Mouse (Mus musculus): ENCODE results near the gene Rtcb.

The Rtcb gene

DNA sequence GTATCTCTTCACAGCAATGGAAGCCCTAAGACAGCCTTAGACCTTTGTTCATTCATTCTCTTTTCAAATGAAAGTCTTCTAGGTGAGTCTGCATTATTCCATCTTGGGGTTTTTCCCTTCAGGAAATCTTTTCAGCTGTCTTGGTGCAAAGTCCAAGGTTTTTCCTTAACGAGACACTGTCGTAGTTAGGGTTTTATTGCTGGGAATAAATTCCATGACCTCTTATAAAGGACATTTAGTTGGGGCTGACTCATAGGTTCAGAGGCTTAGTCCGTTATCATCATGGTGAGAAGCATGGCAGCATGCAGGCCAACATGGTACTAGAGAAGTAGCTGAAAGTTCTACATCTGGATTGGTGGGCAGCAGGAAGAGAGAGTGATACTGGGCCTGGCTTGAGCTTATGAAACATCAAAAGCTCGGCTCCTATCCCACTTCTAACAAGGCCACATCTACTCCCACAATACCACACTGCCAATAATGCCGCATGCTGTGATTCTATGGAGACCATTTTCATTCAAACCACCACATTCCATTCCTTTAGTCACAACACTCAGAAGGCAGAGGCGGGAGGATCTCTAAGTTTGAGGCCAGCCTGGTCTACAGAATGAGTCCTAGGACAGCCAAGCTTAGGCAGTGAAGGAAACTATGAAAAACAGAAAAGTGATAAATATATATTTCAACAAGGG, 21.2 kb downstream of the Rtcb start:
- no peak for DNase-seq (ENCODE audit: low spot score)

DNA sequence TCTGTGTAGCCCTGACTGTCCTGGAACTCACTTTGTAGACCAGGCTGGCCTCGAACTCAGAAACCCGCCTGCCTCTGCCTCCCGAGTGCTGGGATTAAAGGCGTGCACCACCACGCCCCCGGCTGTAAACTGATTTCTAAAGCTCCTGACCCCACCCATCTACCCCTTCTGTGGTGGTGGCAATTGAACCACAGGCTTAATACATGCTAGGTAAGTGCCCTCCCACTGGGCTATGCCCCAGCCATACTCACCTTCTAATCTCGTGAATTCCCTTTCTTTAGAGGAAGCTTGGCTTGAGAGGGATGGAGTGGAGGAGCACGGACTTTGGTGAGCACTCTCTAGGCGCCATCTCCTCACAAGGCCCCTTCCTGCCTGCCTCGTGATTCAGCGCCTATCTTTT, 27.7 kb downstream of the Rtcb start:
- DNase-seq (ENCODE audit: low spot score), result no peak

DNA sequence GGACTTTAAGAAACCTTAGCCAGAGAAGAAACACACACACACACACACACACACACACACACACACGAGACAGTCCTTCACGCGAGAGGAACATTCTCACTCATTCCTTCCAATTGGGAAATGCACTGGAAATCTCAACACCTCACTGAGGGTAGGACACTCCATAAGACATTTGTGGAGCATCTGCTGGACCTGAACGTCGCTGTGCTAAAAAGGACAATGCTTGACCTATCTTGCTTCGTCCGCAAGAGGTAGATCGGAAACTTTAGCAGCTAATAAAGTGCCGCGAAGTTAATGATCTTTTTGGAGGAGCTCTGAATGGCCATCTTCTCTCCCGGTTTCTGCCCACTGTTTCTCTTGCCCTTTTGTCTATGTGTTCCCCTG, 28.4 kb downstream of the Rtcb start:
- DNase-seq (ENCODE audit: low spot score), result no peak

DNA sequence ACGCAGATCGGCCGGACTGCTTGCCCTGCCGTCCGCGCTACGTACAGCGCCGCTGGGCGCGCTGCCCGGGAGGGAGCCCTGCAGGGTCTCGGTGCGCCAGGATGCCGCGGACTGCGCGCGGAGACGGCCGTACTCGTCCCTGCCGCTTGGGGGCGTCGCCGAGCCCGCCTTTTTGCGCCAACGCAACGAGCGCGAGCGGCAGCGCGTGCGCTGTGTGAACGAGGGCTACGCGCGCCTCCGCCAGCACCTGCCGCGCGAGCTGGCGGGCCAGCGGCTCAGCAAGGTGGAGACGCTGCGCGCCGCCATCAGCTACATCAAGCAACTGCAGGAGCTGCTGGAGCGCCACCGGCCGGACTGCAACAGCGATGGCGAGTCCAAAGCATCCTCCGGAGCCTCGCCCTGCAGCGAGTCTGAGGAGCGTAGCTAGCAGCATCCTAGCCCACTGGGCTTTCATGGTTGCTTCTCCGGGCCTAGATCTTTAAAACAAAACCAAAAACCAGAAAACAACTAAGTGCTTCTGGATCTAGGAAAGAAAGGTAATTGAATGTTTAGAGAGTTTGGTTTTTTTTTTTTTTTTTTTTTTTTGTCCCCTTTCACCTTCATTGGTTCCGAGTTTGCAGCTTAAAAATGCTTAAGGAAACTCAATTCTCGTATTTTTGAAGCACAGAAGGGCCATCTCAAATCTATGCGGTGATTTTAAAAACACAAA, 29.0 kb downstream of the Rtcb start:
- peak; percentile 47 for DNase-seq (ENCODE audit: low spot score)

DNA sequence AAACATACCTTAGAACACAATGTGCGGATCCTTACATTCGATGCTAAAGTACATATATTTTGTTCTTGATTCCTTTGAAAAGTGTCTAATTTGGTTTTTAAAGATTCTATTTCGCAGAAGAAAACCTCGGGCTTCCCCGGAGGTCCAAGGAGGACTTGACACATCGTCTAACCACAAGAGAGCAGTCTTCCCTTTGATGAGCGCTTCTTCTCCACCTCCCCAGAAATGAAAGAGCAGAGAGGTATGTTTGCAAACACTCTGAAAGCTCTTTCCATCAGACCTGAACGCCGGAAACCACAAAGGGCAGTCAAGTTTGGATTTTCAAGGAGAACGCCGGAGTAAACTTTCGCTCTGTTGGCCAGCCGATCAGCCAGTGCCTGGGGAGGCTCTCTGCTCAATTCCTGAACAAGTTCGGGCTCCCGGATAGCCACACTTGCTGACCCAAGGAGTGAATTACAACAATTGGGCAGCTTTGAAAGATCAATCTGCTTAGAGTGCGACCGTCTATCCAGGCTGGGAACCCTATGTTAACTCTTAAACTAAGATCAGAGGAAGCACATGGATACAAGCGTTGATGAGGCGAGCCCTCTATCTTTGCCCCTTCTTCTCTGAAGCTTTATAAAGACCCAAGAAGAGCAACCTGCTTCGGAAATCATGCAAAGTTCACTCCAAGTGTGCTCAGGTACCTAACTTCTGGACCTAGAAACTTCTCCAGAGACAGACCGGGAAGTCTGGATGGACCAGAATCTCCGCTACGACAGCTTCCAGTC, 29.8 kb downstream of the Rtcb start, which contains the start of gene Ascl4:
Ascl4 (plus strand) TSS at position 6 of the 770 bp plus-strand sequence.
- no peak for DNase-seq (ENCODE audit: low spot score)

DNA sequence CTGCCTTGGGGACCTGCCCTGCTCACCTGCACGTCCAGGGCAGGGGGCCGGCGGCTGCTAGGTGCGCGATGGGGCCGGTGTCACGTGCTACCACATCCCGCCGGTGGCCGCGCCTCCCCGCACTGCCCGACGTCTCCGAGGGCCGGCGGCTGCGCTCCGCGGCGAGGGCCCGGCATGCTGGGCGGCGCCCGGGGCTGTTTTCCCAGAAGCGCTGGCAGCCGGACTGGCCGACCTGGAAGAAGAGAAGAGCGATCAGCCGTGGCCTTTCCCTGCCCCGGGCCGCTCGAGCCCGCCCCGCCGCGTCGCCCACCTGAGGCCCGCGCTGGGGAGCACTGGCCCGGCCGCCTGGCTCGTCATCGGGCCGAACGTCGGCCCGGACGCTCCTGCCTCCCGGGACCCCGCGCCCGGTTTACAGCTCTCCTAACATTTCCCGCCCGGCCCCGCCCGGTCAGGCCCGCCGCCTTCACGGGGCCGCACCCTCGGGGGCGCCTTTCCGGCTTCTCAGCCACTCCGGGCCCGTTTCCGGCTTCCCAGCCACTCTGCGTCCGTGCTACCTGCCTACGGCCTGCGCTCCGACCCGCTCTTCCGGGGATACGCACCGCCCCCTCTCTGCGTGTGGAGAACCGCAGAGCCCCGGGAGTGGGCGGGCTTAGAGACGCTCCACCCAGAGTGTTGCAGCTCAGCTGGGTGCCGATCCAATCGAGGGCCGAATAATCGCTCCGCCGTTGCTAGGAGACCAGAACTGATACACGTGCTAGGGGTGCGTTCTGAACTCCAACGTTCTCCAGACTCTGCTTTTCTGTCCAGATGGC, 40.9 kb downstream of the Rtcb start, which contains the start of gene Prdm4:
Prdm4 (minus strand) TSS at position 645 of the 812 bp plus-strand sequence.
- peak; percentile 88 for DNase-seq (ENCODE audit: low spot score)
